Mouse (Mus musculus): Measurements from ENCODE around the gene Nit1. TPM values are rescaled to one million over a fixed set of nuclear protein-coding genes. Genes with fewer than 3 reads are reported as not detected.

Gene Nit1
- total and polyA plus RNA-seq, 3 experiments: 39.5 to 51.4 (median 40.8) TPM

GRCm38 (mm10) chr1:171330216-171330560 is 15.3 kb downstream of the Nit1 start:
- TF ChIP-seq MYC (IDR thresholded peaks at IDR 0.05; ENCODE audit: low read depth, low read length) (no peak), RCOR1 (conservative IDR thresholded peaks at IDR 0.05; ENCODE audit: low read depth, low read length) (no peak), POLR2AphosphoS2 (IDR thresholded peaks at IDR 0.05; ENCODE audit: low read depth, low read length) (no peak), BHLHE40 (IDR thresholded peaks at IDR 0.05; ENCODE audit: low read depth, low read length) (0 out of 2 replicates have a peak, but pooled peaks have one; percentile 12)
- in situ Hi-C loops (cut with MboI; ENCODE audit: low pct_ligation_motif_present, low pct_unique_long_range_greater_than_20kb, low sequenced_read_pairs) (no loop called here), dilution Hi-C loops (cut with MboI; ENCODE audit: extremely low pct_ligation_motif_present, extremely low pct_unique_long_range_greater_than_20kb, low sequenced_read_pairs) (no loop called here)
- Histone ChIP-seq H3K4me1 (ENCODE audit: control insufficient read depth in 1 of 2, insufficient read depth in 2 of 2) (peaks cover 13 to 61% of the 10 kb centered on the region in 2 experiments), H3K79me2 (replicated peaks; ENCODE audit: control insufficient read depth, extremely low read depth, insufficient read depth, poor library complexity, severe bottlenecking) (peaks cover 59% of the 10 kb centered on the region), H3K36me3 (replicated peaks in 1 of 2; ENCODE audit: control insufficient read depth in 1 of 2, insufficient read depth in 1 of 2, low read length in 1 of 2) (peaks cover 6 to 40% of the 10 kb centered on the region in 2 experiments), H3K4me2 (ENCODE audit: insufficient read depth, low read depth, poor library complexity, severe bottlenecking) (peak overlapping the region; percentile 99), H3K27me3 (replicated peaks) (no peaks in the 10 kb centered on the region), H3K9me3 (replicated peaks; ENCODE audit: low read length) (no peaks in the 10 kb centered on the region), H3K4me3 (replicated peaks in 1 of 3; ENCODE audit: low read depth in 2 of 3, low read length in 2 of 3, poor library complexity in 1 of 3) (peak overlapping the region; percentile 68 to 90 (median 85)), H3K9ac (ENCODE audit: insufficient read depth, low read depth) (peak overlapping the region; percentile 95; the same call in 1 of the 2 replicates), H3K27ac (ENCODE audit: insufficient read depth, low read depth) (no peak overlapping the region)
- DNase-seq (ENCODE audit: extremely low read depth): no peak

- H3K9me3 ChIP-seq (replicated peaks; ENCODE audit: low read length): no peaks in the 10 kb centered on the region
- peaks cover 53% of the 10 kb centered on the region for H3K79me2 ChIP-seq (replicated peaks; ENCODE audit: control insufficient read depth, extremely low read depth, insufficient read depth, poor library complexity, severe bottlenecking)
- peaks cover 13 to 61% of the 10 kb centered on the region in 2 experiments for H3K4me1 ChIP-seq (ENCODE audit: control insufficient read depth in 1 of 2, insufficient read depth in 2 of 2)
- no peak for DNase-seq (ENCODE audit: extremely low read depth)
- peak overlapping the region; percentile 95 for H3K9ac ChIP-seq (ENCODE audit: insufficient read depth, low read depth)
- H3K4me2 ChIP-seq (ENCODE audit: insufficient read depth, low read depth, poor library complexity, severe bottlenecking): peak overlapping the region; percentile 99
- H3K27ac ChIP-seq (ENCODE audit: insufficient read depth, low read depth): peak overlapping the region; percentile 91
- H3K27me3 ChIP-seq (replicated peaks): no peaks in the 10 kb centered on the region
- in situ Hi-C loops (cut with MboI; ENCODE audit: low pct_ligation_motif_present, low pct_unique_long_range_greater_than_20kb, low sequenced_read_pairs): no loop called here
- TF ChIP-seq ELF1 (IDR thresholded peaks at IDR 0.05; ENCODE audit: low read depth, low read length) (no peak), KAT2A (IDR thresholded peaks at IDR 0.05; ENCODE audit: insufficient replicate concordance, low read length) (no peak), MEF2A (IDR thresholded peaks at IDR 0.05; ENCODE audit: borderline replicate concordance, low read depth, low read length) (no peak), JUND (conservative IDR thresholded peaks at IDR 0.05; ENCODE audit: low read depth, low read length) (no peak), GABPA (IDR thresholded peaks at IDR 0.05; ENCODE audit: insufficient replicate concordance, low read depth, low read length) (no peak), ZMIZ1 (IDR thresholded peaks at IDR 0.05; ENCODE audit: low read depth, low read length) (no peak), ZC3H11A (IDR thresholded peaks at IDR 0.05; ENCODE audit: low read depth, low read length) (no peak), POLR2A (IDR thresholded peaks at IDR 0.05; ENCODE audit: low read depth, low read length) (no peak), RCOR1 (conservative IDR thresholded peaks at IDR 0.05; ENCODE audit: low read depth, low read length) (no peak), MXI1 (IDR thresholded peaks at IDR 0.05; ENCODE audit: low read depth, low read length) (0 out of 2 replicates have a peak, but pooled peaks have one; percentile 31), CTCF (conservative IDR thresholded peaks at IDR 0.05 in 1 of 2, IDR thresholded peaks at IDR 0.05 in 1 of 2; ENCODE audit: low read depth in 2 of 2, low read length in 2 of 2) (no peak), UBTF (IDR thresholded peaks at IDR 0.05; ENCODE audit: low read depth, low read length) (0 out of 2 replicates have a peak, but pooled peaks have one; percentile 7)
- H3K36me3 ChIP-seq (replicated peaks in 1 of 2; ENCODE audit: control insufficient read depth in 1 of 2, insufficient read depth in 1 of 2, low read length in 1 of 2): peaks cover 5 to 41% of the 10 kb centered on the region in 2 experiments
- dilution Hi-C loops (cut with MboI; ENCODE audit: extremely low pct_ligation_motif_present, extremely low pct_unique_long_range_greater_than_20kb, low sequenced_read_pairs): no loop called here
- H3K4me3 ChIP-seq (replicated peaks in 1 of 3; ENCODE audit: low read depth in 2 of 3, low read length in 2 of 3, poor library complexity in 1 of 3): peak overlapping the region; percentile 68 to 90 (median 85)
Measured at GRCm38 (mm10) chr1:171329433-171330215, 15.8 kb downstream of the Nit1 start.
